Mouse (Mus musculus): ENCODE results near the gene Dhx16. TPM values are rescaled to one million over a fixed set of nuclear protein-coding genes. Genes with fewer than 3 reads are reported as not detected.

Gene Dhx16
- polyA plus RNA-seq, 1 experiment from 2014 or later = 33.5 TPM

DNA sequence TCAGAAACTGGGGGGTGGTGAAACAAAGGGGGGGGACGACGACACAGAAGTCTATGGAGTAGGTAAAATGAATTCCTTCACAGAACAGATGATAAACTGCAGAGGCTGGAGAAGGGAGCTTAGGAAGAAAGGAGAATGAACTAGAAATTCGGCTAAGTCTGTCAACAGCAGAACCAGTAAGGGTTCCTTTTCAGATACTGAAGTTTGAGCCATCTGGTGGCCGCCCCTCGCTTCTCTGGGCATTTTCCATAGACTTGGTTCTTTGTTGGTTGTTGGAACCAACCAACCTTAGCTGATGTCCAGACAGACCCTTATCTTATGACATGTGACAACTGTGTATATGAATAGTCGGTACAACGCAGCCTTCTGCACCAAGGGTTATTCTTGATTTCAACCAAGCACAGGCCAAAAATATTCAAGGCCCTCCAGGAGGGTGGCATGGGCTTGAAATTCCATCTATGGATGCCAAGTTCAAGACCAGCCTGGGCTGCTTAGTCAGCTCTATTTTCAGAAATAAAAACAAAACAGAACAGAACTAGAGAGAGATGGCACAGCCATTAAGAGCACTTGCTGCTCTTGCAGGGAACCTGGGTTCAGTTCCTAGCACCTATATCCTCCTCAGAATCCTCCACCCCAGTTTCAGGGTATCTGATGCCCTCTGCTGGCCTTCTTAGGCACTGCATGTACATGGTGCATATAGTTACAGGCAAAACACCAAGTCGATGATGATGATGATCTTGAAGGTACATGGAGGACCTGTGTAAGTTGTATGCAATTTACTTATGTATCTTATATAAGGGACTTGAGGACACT lies 8.5 kb upstream of the Dhx16 start:
- H3K4me3 ChIP-seq (ENCODE audit: low read depth, low read length) = peak overlapping the region; percentile 54
- H3K4me1 ChIP-seq (replicated peaks; ENCODE audit: control insufficient read depth, insufficient read depth, low read length) = peaks cover 10% of the 10 kb centered on the region
- H3K27me3 ChIP-seq (ENCODE audit: control insufficient read depth, insufficient read depth, low read length) = no peaks in the 10 kb centered on the region
- H3K27ac ChIP-seq (ENCODE audit: low read depth, low read length) = no peak overlapping the region
- peaks cover 5% of the 10 kb centered on the region for H3K36me3 ChIP-seq (ENCODE audit: control insufficient read depth, insufficient read depth, low read length)
- WGBS = 87% methylated on average over 8 of the region's 8 CpGs
- no peak for ATAC-seq (ENCODE audit: low FRiP score)
- H3K9me3 ChIP-seq (ENCODE audit: control insufficient read depth, low read length) = peaks cover 5% of the 10 kb centered on the region; the same call in 1 of the 2 replicates
- H3K9ac ChIP-seq (ENCODE audit: low read depth, low read length) = no peak overlapping the region
- DNase-seq (ENCODE audit: low spot score) = peak; percentile 45
- peak overlapping the region; percentile 98 for H3K4me2 ChIP-seq (replicated peaks; ENCODE audit: low read depth, low read length)

DNA sequence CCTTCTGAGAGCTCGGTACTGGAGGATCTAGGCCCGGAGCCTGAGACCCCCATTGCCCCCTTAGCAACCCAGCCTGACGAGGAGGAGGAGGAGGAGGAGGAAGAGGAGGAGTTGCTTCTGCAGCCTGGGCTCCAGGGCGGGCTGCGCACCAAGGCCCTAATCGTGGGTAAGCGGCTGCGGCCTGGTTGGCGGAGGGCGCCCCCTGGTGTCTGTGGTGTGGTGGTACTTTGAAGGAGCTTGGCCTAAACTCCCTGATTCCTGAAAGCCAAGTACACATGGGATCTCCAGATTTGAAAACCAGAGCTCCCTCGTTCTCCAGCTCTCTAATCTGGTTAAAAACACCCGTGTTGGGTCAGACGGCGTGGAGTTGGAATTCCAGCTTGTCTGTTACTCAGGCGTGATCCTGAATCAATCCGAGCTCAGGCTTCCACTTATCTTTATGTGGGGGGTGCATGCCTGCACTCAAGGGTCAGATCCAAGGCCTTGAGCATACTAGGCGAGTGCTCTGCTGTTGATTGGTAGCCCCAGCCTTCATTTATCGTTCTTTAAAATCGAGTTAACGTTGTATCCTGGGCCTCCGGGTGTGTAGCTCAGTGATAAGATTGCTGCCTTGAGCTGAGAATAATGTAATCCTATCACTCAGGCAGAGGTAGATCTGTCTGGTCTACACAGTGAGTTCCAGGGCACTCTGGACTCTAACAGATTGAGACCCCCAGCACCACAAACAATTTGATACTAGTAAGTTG lies 5.7 kb upstream of the Dhx16 start:
- Histone ChIP-seq H3K27ac (ENCODE audit: low read depth, low read length) (no peak overlapping the region), H3K4me1 (replicated peaks; ENCODE audit: control insufficient read depth, insufficient read depth, low read length) (0 out of 2 replicates have a peak, but pooled peaks cover 3% of the 10 kb centered on the region), H3K36me3 (ENCODE audit: control insufficient read depth, insufficient read depth, low read length) (peaks cover 5% of the 10 kb centered on the region), H3K27me3 (ENCODE audit: control insufficient read depth, insufficient read depth, low read length) (no peaks in the 10 kb centered on the region), H3K9ac (ENCODE audit: low read depth, low read length) (no peak overlapping the region), H3K9me3 (ENCODE audit: control insufficient read depth, low read length) (peaks cover 5% of the 10 kb centered on the region; the same call in 1 of the 2 replicates), H3K4me3 (ENCODE audit: low read depth, low read length) (no peak overlapping the region), H3K4me2 (replicated peaks; ENCODE audit: low read depth, low read length) (no peak overlapping the region)
- DNase-seq (ENCODE audit: low spot score) (peak; percentile 91), ATAC-seq (ENCODE audit: low FRiP score) (peak; percentile 49; the same call in 1 of the 2 replicates)
- 32% methylated on average over 21 of the region's 21 CpGs for WGBS

DNA sequence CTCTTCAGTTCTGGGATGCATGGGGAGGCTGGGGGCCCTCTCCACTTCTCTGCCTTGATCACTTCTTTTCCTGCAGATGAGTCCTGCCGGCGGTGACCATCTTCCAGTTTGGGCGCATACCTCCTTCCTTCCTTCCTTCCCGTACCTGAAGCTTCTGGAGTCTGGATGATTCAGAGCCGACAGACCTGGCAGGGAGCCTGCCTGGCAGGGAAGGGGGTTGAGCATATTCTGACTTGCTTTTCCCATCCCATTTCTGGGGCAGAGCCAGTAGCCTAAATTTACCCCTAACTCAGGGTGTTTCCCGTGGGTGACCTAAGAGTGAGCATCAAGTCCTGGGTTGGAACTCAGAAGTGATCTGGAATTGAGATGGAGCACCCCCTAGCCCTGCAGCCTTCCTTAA lies 4.9 kb upstream of the Dhx16 start:
- ATAC-seq (ENCODE audit: low FRiP score) = no peak
- no peak overlapping the region for H3K4me3 ChIP-seq (ENCODE audit: low read depth, low read length)
- peaks cover 5% of the 10 kb centered on the region for H3K36me3 ChIP-seq (ENCODE audit: control insufficient read depth, insufficient read depth, low read length)
- H3K27me3 ChIP-seq (ENCODE audit: control insufficient read depth, insufficient read depth, low read length) = no peaks in the 10 kb centered on the region
- H3K9me3 ChIP-seq (ENCODE audit: control insufficient read depth, low read length) = peaks cover 5% of the 10 kb centered on the region; the same call in 1 of the 2 replicates
- no peak overlapping the region for H3K9ac ChIP-seq (ENCODE audit: low read depth, low read length)
- no peak overlapping the region for H3K27ac ChIP-seq (ENCODE audit: low read depth, low read length)
- H3K4me1 ChIP-seq (replicated peaks; ENCODE audit: control insufficient read depth, insufficient read depth, low read length) = 0 out of 2 replicates have a peak, but pooled peaks cover 3% of the 10 kb centered on the region
- H3K4me2 ChIP-seq (replicated peaks; ENCODE audit: low read depth, low read length) = no peak overlapping the region
- no peak for DNase-seq (ENCODE audit: low spot score)
- WGBS = 92% methylated on average over 6 of the region's 6 CpGs

DNA sequence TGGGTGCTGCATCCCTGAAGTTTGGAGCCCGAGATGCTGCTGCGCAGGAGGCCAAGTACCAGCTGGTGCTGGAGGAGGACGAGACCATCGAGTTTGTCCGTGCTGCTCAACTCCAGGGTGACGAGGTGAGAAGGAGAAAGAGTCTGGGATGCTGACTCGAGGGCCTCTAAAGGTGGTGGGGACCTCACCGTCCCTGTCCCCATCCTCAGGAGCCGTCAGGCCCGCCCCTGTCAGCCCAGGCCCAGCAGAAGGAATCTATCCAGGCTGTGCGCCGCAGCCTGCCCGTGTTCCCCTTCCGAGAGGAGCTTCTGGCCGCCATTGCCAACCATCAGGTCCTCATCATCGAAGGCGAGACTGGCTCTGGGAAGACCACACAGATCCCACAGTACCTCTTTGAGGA lies 3.3 kb downstream of the Dhx16 start:
- DNase-seq (ENCODE audit: low spot score) (no peak), ATAC-seq (ENCODE audit: low FRiP score) (no peak)
- WGBS = 93% methylated on average over 17 of the region's 17 CpGs
- no peaks in the 10 kb centered on the region for H3K9me3 ChIP-seq (ENCODE audit: control insufficient read depth, low read length)
- H3K9ac ChIP-seq (ENCODE audit: low read depth, low read length) = no peak overlapping the region
- no peak overlapping the region for H3K4me3 ChIP-seq (ENCODE audit: low read depth, low read length)
- H3K4me2 ChIP-seq (replicated peaks; ENCODE audit: low read depth, low read length) = no peak overlapping the region
- H3K4me1 ChIP-seq (replicated peaks; ENCODE audit: control insufficient read depth, insufficient read depth, low read length) = peaks cover 3% of the 10 kb centered on the region; the same call in 1 of the 2 replicates
- H3K27ac ChIP-seq (ENCODE audit: low read depth, low read length) = no peak overlapping the region
- H3K27me3 ChIP-seq (ENCODE audit: control insufficient read depth, insufficient read depth, low read length) = no peaks in the 10 kb centered on the region
- H3K36me3 ChIP-seq (ENCODE audit: control insufficient read depth, insufficient read depth, low read length) = peaks cover 10% of the 10 kb centered on the region; the same call in 1 of the 2 replicates

DNA sequence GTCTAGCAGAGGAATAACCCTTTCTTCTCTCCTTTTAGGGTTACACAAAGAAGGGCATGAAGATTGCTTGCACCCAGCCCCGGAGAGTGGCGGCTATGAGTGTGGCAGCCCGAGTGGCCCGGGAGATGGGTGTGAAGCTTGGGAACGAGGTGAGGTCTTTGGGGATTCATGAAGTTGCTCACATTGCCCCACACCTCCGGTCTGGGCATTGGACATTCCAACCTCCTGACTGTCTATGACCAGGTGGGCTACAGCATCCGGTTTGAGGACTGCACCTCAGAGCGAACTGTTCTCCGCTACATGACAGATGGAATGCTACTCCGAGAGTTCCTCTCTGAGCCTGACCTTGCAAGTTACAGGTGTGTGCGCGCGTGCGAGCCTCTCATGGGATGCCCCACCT lies 4.2 kb downstream of the Dhx16 start:
- H3K36me3 ChIP-seq (ENCODE audit: control insufficient read depth, insufficient read depth, low read length) = peaks cover 13% of the 10 kb centered on the region; the same call in 1 of the 2 replicates
- H3K27ac ChIP-seq (ENCODE audit: low read depth, low read length) = no peak overlapping the region
- no peak overlapping the region for H3K4me2 ChIP-seq (replicated peaks; ENCODE audit: low read depth, low read length)
- H3K4me3 ChIP-seq (ENCODE audit: low read depth, low read length) = no peak overlapping the region
- 92% methylated on average over 14 of the region's 14 CpGs for WGBS
- H3K4me1 ChIP-seq (replicated peaks; ENCODE audit: control insufficient read depth, insufficient read depth, low read length) = peaks cover 3% of the 10 kb centered on the region; the same call in 1 of the 2 replicates
- no peaks in the 10 kb centered on the region for H3K9me3 ChIP-seq (ENCODE audit: control insufficient read depth, low read length)
- H3K9ac ChIP-seq (ENCODE audit: low read depth, low read length) = no peak overlapping the region
- ATAC-seq (ENCODE audit: low FRiP score) (no peak), DNase-seq (ENCODE audit: low spot score) (no peak)
- H3K27me3 ChIP-seq (ENCODE audit: control insufficient read depth, insufficient read depth, low read length) = no peaks in the 10 kb centered on the region

DNA sequence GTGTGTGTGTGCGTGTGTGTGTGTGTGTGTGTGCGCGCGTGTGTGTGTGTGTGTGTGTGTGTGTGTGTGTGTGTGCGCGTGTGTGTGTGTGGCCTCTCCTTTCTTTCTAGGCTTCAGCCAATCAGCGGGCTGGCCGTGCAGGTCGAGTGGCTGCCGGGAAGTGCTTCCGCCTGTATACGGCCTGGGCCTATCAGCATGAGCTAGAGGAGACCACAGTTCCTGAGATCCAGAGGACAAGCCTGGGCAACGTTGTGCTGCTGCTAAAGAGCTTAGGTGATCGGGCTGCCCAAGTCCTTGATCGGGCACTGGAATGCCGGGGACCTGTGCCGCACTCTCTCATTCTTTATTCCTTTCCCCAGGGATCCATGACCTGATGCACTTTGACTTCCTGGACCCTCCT lies 8.1 kb downstream of the Dhx16 start:
- no peaks in the 10 kb centered on the region for H3K4me1 ChIP-seq (replicated peaks; ENCODE audit: control insufficient read depth, insufficient read depth, low read length)
- no peaks in the 10 kb centered on the region for H3K27me3 ChIP-seq (ENCODE audit: control insufficient read depth, insufficient read depth, low read length)
- H3K9me3 ChIP-seq (ENCODE audit: control insufficient read depth, low read length) = no peaks in the 10 kb centered on the region
- 94% methylated on average over 10 of the region's 17 CpGs for WGBS
- H3K36me3 ChIP-seq (ENCODE audit: control insufficient read depth, insufficient read depth, low read length) = peaks cover 12% of the 10 kb centered on the region; the same call in 1 of the 2 replicates
- H3K27ac ChIP-seq (ENCODE audit: low read depth, low read length) = no peak overlapping the region
- DNase-seq (ENCODE audit: low spot score) (no peak), ATAC-seq (ENCODE audit: low FRiP score) (no peak)
- no peak overlapping the region for H3K4me3 ChIP-seq (ENCODE audit: low read depth, low read length)
- no peak overlapping the region for H3K9ac ChIP-seq (ENCODE audit: low read depth, low read length)
- no peak overlapping the region for H3K4me2 ChIP-seq (replicated peaks; ENCODE audit: low read depth, low read length)

DNA sequence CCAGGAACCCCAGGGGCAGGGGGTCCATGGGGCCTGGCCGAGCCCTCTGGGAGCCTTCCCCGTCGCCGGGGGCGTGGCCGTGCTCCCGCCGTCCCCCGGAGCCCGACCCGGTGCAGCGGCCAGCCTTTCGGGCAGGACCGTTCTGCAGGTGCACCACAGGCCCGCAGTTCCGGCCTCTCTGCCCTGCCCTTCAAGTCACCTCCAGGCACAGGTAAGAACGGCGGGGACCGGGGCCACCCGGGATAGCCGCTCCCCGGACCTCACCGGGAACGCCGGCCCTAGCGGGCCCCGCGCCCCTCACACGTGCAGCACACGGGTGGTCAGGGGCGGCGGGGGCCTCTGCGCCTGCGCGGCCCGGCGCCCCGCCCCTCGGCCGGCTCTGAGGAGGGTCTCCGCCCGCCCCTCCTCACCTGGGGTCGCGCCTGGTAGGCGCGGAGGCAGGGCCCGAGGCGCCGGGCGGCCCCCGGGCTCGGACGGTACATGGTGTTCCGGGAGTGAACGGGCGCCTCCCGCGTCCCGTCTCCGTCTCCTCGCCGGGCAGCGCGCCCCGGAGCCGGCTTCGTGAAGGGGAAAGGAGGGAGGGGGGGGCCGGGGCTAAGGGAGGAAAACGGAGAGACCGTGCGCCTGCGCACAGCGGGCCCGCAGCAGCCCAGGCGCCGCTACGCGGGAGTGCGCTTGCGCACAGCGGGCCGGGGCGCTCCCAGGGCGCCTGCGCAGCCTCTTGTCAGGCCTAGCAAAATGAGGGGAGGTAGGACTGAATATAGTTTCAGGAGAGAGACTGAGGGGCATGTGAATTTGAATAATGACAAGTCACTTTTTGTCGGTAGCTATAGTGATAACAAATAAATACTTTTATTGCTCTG lies 17.4 kb downstream of the Dhx16 start, which contains the start of gene 2310061I04Rik:
2310061I04Rik (minus strand) TSS at position 651 of the 863 bp plus-strand sequence.
- WGBS = under 1% methylated on average over 57 of the region's 86 CpGs
- H3K27me3 ChIP-seq (ENCODE audit: control insufficient read depth, insufficient read depth, low read length) = no peaks in the 10 kb centered on the region
- H3K36me3 ChIP-seq (ENCODE audit: control insufficient read depth, insufficient read depth, low read length) = no peaks in the 10 kb centered on the region; the same call in 1 of the 2 replicates

More for the DNA sequence above, 17.4 kb downstream of the Dhx16 start, which contains the start of gene 2310061I04Rik:
- no peaks in the 10 kb centered on the region for H3K9me3 ChIP-seq (ENCODE audit: control insufficient read depth, low read length)
- DNase-seq (ENCODE audit: low spot score) (peak; percentile 98), ATAC-seq (ENCODE audit: low FRiP score) (peak; percentile 95)
- peak within 1 kb of the TSS; percentile 99 for H3K4me2 ChIP-seq (replicated peaks; ENCODE audit: low read depth, low read length)
- H3K9ac ChIP-seq (ENCODE audit: low read depth, low read length) = peak within 1 kb of the TSS; percentile 84
- peak within 1 kb of the TSS; percentile 78 for H3K4me3 ChIP-seq (ENCODE audit: low read depth, low read length)
- peaks cover 3% of the 10 kb centered on the region; the same call in 1 of the 2 replicates for H3K4me1 ChIP-seq (replicated peaks; ENCODE audit: control insufficient read depth, insufficient read depth, low read length)
- H3K27ac ChIP-seq (ENCODE audit: low read depth, low read length) = peak within 1 kb of the TSS; percentile 94
